Mouse (Mus musculus) B cell, adult 62 days (primary cell): ENCODE data around the gene Lyz2. TPM values are rescaled to one million over a fixed set of nuclear protein-coding genes. Genes with fewer than 3 reads are reported as not detected.

Source experiments
- total RNA-seq: library from RNA; stranded (reverse); gene quantifications from 4 replicates; pipeline ENCODE4 v1.2.4, GENCODE M21; 2023

The Lyz2 gene
- 6.3 to 13.8 TPM (median 8.8 TPM) in 4 replicates for total RNA-seq

GRCm38 (mm10) chr10:117282049-117282448 is at the start of gene Lyz2:
TSS of gene Lyz2 (minus strand) at chr10:117282321.

DNA sequence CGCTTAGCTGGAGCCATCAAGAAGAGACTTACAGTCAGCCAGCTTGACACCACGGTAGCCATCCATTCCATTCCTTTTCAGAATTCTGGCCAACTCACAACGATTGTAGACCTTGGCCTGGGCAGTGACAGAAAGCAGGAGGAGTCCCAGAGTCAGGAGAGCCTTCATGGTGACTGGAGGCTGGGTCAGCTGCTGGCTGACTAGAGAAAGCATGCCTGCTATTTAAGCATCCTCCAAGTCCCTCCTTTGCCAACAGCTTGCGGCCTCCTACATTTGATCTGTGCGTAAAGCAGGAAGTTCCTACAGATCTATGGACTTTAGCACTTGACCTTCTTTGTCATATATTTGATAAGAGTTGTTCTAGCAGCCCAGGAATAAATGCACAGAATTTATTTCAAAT is 10.6 kb upstream of the Lyz2 start, which contains the start of gene Lyz1:
Gene Lyz1 (minus strand): TSS at position 198 of the 400 bp plus-strand sequence.

DNA sequence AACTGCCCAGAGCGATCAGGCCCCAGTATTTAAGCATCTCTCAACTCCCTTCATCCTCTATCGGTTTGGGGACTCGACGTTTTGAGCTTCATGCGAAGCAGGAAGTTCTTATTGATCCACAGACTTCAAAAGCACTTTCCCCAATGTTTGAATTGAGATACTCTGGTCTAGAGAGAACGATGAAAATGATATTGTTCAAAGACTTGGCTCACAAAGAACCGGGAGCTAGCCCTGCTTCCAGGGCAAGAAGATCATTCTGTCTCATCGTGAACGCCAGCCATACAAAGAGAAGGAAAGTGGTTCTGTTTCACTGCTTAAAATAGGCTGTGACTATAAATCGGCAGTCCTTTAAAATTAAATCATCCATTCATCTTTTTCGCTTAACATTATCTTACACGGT is 43.5 kb downstream of the Lyz2 start, which contains the start of gene 9530003J23Rik:
Gene 9530003J23Rik (minus strand): TSS at position 101 of the 400 bp plus-strand sequence.

Other genes starting within 250 kb of the Lyz2 start
- gene Lrrc10, start 237.0 kb downstream of the Lyz2 start, total RNA-seq, result not detected in 4 replicates
- gene Cct2, start 218.5 kb downstream of the Lyz2 start, total RNA-seq, result 260 to 285 TPM (median 275 TPM) in 4 replicates
- 24.7 to 30.0 TPM (median 28.2 TPM) in 4 replicates for gene Frs2, start 133.8 kb downstream of the Lyz2 start, total RNA-seq
- gene Yeats4, start 57.8 kb downstream of the Lyz2 start, total RNA-seq, result 110 to 119 TPM (median 115 TPM) in 4 replicates
- not detected in 4 replicates for gene 9530003J23Rik, start 43.6 kb downstream of the Lyz2 start, total RNA-seq
- 0.77 to 1.1 TPM (median 0.91 TPM) in 3 of 4 replicates, not detected in the other for gene Lyz1, start 10.5 kb upstream of the Lyz2 start, total RNA-seq
- gene Cpsf6, start 97.7 kb upstream of the Lyz2 start, total RNA-seq, result 131 to 150 TPM (median 141 TPM) in 4 replicates